Mouse (Mus musculus) hindbrain, embryonic 14.5 days (tissue): Measurements from ENCODE around the gene Nipal4. TPM values are rescaled to one million over a fixed set of nuclear protein-coding genes. Genes with fewer than 3 reads are reported as not detected.

Source experiments
- ATAC-seq: fragments of 200-750 bp; cut with Nextera tagmentation; 2 replicates; pipeline ENCODE4 v1.8.0; 2017; ENCODE audit warnings: moderate number of reproducible peaks, mild to moderate bottlenecking, moderate TSS enrichment, moderate library complexity; ENCODE audit not compliant: low FRiP score
- DNase-seq: peaks from one replicate; pipeline ENCODE4 v3.0.0-alpha.2; 2015; ENCODE audit warnings: low spot score
- H3K27ac ChIP-seq: fragments of 300-500 bp; sonication (generic); 2 replicates; pipeline ENCODE4 v1.5.1; 2014; ENCODE audit warnings: mild to moderate bottlenecking, moderate library complexity
- H3K27me3 ChIP-seq: fragments of 300-500 bp; sonication (generic); 2 replicates; pipeline ENCODE4 v1.6.1; 2014; ENCODE audit warnings: mild to moderate bottlenecking, low read length, mixed read lengths; ENCODE audit not compliant: control insufficient read depth, insufficient read depth
- H3K36me3 ChIP-seq: fragments of 300-500 bp; sonication (generic); replicated peaks from 2 replicates; pipeline ENCODE4 v1.6.1; 2014; ENCODE audit not compliant: control insufficient read depth, insufficient read depth
- H3K4me1 ChIP-seq: fragments of 300-500 bp; sonication (generic); replicated peaks from 2 replicates; pipeline ENCODE4 v1.6.1; 2014; ENCODE audit warnings: antibody characterized with exemption, low read length, mixed read lengths; ENCODE audit not compliant: control insufficient read depth, insufficient read depth
- H3K4me2 ChIP-seq: fragments of 300-500 bp; sonication (generic); replicated peaks from 2 replicates; pipeline ENCODE4 v1.6.1; 2014; ENCODE audit warnings: mild to moderate bottlenecking, moderate library complexity
- H3K4me3 ChIP-seq: fragments of 300-500 bp; sonication (generic); replicated peaks from 2 replicates; pipeline ENCODE4 v1.5.1; 2014; ENCODE audit warnings: mild to moderate bottlenecking, low read length
- H3K9ac ChIP-seq: fragments of 300-500 bp; sonication (generic); 2 replicates; pipeline ENCODE4 v1.6.1; 2014
- H3K9me3 ChIP-seq: fragments of 300-500 bp; sonication (generic); 2 replicates; pipeline ENCODE4 v1.6.1; 2016; ENCODE audit warnings: low read length; ENCODE audit not compliant: control insufficient read depth
- WGBS: fragments of 180-500 bp; shearing (Covaris S2); extraction: QIAGEN DNeasy Blood & Tissue Kit; methylation state at CpG from one replicate; pipeline ENCODE4 v1.1.7; 2014; 5-methylcytosine and 5-hydroxymethylcytosine counted together
- polyA plus RNA-seq: library from polyadenylated mRNA; unstranded; fragments of >200 nt; fragmentation: Nextera tagmentation; extraction: Ambion mirVana; gene quantifications from 2 replicates; pipeline ENCODE4 v1.2.1, GENCODE M21; 2014

Nipal4 gene
- 0.38 and 0.46 TPM in 2 replicates for polyA plus RNA-seq

DNA sequence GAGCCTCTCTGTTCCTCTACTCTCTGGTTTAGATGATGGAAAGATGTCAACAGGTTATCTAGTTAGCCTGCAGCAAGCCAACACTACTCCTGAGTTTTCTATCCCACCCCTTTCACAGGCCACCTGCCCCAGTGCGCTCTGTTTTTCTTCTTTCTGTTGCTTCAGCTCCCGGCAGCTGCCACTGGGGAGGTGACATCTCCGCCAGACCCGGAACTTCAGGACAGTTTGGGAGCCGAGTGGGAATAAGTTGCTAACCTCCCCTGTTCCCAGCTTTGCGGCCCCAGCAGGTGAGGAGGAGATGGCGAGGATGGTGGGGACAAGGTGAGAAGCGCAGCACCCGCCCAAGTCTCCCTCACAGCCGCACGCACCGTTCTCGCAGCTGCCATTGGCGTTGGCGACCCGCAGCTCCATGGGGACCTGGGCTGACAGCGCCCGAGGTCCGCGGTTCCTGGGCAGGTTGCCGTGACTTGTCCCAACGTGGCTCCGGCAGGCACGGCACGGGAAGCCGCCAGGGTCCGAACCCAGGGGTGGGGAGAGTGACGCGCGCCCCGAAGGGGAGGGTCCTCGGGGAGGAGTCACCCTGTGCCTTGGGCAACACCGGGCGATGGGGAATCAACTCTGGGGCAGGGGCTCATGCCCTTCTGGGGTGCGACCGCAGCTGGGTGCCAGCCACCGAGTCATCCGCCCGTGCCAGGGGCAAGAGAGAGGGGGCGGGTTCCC lies at the start of gene Nipal4:
Nipal4 (minus strand) TSS at position 643 of the 720 bp plus-strand sequence.
- no peak for DNase-seq
- H3K9me3 ChIP-seq: no peaks in the 10 kb centered on the region
- peaks cover 10% of the 10 kb centered on the region; the same call in 1 of the 2 replicates for H3K4me1 ChIP-seq
- ATAC-seq: no peak
- H3K27me3 ChIP-seq: peaks cover 14% of the 10 kb centered on the region
- H3K36me3 ChIP-seq: no peaks in the 10 kb centered on the region
- 2% methylated on average over 39 of the region's 40 CpGs for WGBS
- peak within 1 kb of the TSS; percentile 93 for H3K4me2 ChIP-seq
- H3K27ac ChIP-seq: no peak within 1 kb of the TSS
- peak within 1 kb of the TSS; percentile 46 for H3K4me3 ChIP-seq
- peak within 1 kb of the TSS; percentile 57 for H3K9ac ChIP-seq

DNA sequence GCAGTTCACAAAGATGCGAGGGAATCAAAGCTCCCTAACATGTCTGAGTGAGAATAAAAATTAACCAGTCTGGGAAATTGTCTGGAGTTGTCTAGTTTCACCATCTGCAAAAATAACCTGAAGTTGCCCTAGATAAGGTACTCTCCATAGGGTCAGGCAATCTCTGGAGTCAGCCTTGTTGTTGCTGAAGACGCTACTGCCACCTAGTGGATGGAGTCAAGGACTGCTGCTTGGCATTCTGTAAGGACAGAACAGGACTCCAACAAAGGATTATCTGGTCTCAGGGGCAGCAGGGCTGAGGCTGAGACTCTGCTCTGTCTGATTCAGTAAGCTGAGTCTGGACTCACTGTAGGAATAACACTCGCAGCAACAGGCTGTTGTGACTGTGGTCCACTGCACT lies 49.0 kb upstream of the Nipal4 start:
- 26% methylated on average over 3 of the region's 3 CpGs for WGBS

DNA sequence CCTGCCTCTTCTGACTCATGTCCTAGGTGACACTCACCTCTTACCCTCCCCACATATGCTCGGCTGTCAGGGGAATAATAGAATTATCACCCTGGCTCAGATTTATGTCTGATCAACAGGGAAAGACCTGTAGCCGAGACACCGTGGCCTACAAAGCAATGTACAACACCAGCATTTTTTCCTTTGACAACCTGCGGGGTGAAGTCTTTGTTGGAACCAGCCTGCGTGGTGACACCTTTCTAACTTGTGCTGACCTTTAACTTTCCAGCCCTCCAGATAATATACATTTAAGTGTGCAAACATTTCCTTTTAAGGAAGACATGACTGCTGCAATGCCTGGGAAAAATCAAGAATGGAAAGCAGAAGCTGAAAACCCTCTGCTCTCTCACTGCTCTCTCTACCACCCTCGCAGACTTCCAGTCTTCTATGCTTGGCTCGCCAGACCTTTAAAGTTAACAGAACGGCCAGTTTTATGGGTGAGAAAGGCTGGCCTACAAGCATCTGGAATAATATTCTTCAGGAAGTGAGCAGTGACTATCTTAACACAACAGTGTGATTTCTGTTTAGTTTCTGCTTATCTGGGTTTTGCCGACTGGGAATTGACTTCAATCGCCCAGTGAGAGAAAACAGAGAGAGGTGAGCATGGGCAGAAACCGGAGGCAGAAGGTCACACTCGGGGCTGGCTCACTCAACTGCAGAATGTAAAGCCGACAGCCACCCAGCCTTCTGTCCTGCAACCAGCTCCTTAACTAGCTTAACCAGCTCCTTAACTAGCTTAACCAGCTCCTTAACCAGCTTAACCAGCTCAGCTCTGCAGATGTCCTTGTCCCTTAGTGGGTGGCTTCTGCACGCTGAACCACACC lies 48.3 kb upstream of the Nipal4 start:
- Histone ChIP-seq H3K9ac (no peak overlapping the region), H3K36me3 (0 out of 2 replicates have a peak, but pooled peaks cover 19% of the 10 kb centered on the region), H3K4me2 (no peak overlapping the region), H3K4me3 (no peak overlapping the region), H3K9me3 (no peaks in the 10 kb centered on the region), H3K27me3 (no peaks in the 10 kb centered on the region), H3K27ac (peak overlapping the region; percentile 59), H3K4me1 (peaks cover 24% of the 10 kb centered on the region)
- DNase-seq (no peak), ATAC-seq (no peak)
- WGBS: 75% methylated on average over 14 of the region's 14 CpGs

More for the DNA sequence above, 49.0 kb upstream of the Nipal4 start:
- DNase-seq (peak; percentile 95), ATAC-seq (peak; percentile 77)
- H3K9me3 ChIP-seq: no peaks in the 10 kb centered on the region
- H3K4me2 ChIP-seq: no peak overlapping the region
- 0 out of 2 replicates have a peak, but pooled peaks cover 19% of the 10 kb centered on the region for H3K36me3 ChIP-seq
- H3K27ac ChIP-seq: peak overlapping the region; percentile 68
- H3K27me3 ChIP-seq: no peaks in the 10 kb centered on the region
- peak overlapping the region; percentile 12; the same call in 1 of the 2 replicates for H3K9ac ChIP-seq
- H3K4me1 ChIP-seq: peaks cover 25% of the 10 kb centered on the region
- no peak overlapping the region for H3K4me3 ChIP-seq

DNA sequence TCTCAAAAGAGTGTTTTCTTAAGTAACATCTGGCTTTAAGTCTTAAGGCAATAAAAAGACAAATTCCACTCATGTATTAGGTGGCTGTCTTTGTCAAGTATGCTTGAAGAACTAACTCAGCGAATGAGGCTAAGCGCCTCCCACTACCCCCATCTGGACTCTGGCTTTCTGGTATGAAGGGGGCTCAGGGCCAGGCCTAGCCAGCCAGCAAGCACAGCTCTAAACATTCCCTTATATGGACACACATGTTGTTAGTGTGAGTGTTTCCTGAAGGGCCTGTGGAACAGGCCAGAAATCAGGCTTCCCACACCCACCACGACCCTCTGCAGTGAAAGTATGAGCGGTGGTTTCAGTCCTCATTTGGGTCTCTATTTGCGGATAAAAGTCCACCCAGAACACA lies 47.5 kb upstream of the Nipal4 start:
- WGBS: 90% methylated on average over 5 of the region's 5 CpGs
- H3K4me2 ChIP-seq: no peak overlapping the region
- H3K4me3 ChIP-seq: no peak overlapping the region
- H3K9me3 ChIP-seq: no peaks in the 10 kb centered on the region
- ATAC-seq: no peak
- H3K27me3 ChIP-seq: no peaks in the 10 kb centered on the region
- no peak overlapping the region for H3K9ac ChIP-seq
- no peak for DNase-seq
- peaks cover 23% of the 10 kb centered on the region for H3K36me3 ChIP-seq
- no peak overlapping the region for H3K27ac ChIP-seq
- H3K4me1 ChIP-seq: peaks cover 17% of the 10 kb centered on the region

DNA sequence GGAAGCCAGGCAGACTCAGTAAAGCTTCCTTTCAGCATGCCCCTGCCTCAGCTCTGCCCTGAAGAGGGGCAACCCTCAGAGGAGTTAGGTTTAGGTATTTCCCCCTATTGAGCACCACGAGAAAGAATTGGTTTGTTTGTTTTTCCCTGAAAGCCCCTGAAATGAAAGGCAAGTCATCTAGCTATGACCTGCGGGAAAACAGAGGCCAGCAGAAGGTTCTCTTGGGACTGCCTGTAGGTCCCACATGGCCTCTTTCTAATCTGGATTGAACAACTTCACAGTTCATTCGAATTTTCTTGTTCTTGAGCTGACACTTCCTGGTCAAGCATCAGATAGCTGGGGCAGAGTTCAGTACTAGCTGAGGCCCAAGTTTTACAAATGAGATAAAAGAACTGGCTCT lies 45.5 kb upstream of the Nipal4 start:
- peaks cover 42% of the 10 kb centered on the region for H3K36me3 ChIP-seq
- DNase-seq (no peak), ATAC-seq (no peak)
- no peak overlapping the region for H3K9ac ChIP-seq
- WGBS: 33% methylated on average over 3 of the region's 3 CpGs
- H3K9me3 ChIP-seq: no peaks in the 10 kb centered on the region
- H3K27ac ChIP-seq: no peak overlapping the region
- H3K4me1 ChIP-seq: peaks cover 4% of the 10 kb centered on the region; the same call in 1 of the 2 replicates
- no peak overlapping the region for H3K4me3 ChIP-seq
- H3K27me3 ChIP-seq: no peaks in the 10 kb centered on the region
- H3K4me2 ChIP-seq: no peak overlapping the region

DNA sequence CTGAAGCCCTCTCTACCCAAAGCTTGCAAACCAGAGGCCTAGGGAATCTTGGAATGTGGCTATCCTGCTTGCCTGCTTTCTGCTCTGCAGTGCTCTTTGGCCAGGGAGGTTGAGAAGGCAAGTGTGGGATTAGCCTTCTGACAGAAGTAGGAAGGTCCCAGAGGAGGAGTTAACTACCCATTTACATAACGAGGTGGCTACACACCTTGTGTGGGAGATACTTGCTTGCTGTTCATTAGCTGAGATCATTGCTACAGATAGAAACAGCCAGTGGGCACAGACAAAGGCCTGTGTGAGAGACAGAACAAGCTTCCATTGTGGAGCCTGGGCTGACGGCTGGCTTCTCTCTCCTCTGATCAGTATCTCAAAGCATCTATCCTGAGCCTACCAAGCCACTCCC lies 43.6 kb upstream of the Nipal4 start:
- no peak for ATAC-seq

DNA sequence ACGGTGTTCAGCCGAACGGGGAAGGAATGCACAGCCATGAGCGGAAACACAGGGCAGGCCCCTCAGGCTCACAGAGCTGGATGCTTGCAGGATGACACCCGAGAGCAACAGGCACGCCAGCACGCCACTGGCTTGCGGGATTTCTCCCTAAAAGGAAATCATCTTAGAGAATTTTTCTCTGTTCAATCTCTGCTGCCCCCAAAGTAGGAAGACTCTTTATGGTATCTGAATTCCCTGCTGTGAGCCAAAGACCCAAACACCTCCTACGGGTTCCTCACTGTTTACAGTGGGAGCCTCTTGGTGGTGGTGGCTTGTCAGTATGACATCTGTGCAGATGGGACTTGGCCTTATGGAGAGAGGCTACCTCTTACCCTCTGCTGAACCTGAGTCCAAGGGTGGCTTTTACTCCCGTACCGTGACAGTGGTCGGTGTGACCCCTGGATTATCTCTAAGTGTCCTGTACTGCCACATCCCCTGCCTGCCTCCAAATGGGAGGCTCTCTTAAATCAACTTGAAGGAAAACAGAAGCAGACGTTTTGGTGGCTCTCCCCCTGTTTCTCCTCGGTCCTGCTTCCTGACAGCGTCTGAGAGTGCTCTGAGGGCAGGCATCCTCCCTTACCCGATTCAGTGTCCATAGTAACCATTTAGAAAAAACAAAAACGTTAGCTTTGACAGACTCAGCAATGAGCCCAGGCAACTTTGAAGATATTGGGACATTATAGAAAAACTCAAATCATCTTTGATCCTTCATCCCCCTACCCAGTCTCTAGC lies 39.5 kb upstream of the Nipal4 start:
- H3K4me2 ChIP-seq: no peak overlapping the region

More for the DNA sequence above, 43.6 kb upstream of the Nipal4 start:
- H3K4me3 ChIP-seq: no peak overlapping the region
- H3K27ac ChIP-seq: no peak overlapping the region
- no peak overlapping the region for H3K4me2 ChIP-seq
- no peak for DNase-seq
- no peaks in the 10 kb centered on the region for H3K9me3 ChIP-seq
- 37% methylated on average over 2 of the region's 2 CpGs for WGBS
- H3K4me1 ChIP-seq: peaks cover under 1% of the 10 kb centered on the region; the same call in 1 of the 2 replicates
- H3K27me3 ChIP-seq: no peaks in the 10 kb centered on the region
- H3K36me3 ChIP-seq: peaks cover 62% of the 10 kb centered on the region
- no peak overlapping the region for H3K9ac ChIP-seq

DNA sequence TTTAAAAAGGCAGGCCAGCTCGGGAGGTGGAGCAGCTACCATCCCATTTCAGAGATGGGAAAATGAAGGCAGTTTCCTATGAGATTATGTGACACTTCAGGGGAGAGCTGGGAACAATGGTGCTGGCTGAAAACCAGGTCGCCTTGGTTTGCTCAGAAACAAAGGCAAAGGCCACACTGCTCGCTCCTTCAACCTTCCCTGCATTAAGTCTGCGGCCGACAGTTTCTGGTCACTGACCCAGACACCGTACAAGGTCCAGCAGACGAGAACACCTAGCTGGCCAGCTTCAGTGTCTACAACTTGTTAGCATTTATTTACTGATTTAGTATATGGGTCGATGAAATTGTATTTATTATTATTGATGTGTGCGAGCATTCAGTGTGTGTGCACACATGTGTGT lies 38.5 kb upstream of the Nipal4 start:
- ATAC-seq: no peak

More for the DNA sequence above, 39.5 kb upstream of the Nipal4 start:
- DNase-seq: no peak
- Histone ChIP-seq H3K27ac (no peak overlapping the region), H3K4me3 (no peak overlapping the region), H3K4me1 (no peaks in the 10 kb centered on the region), H3K9me3 (no peaks in the 10 kb centered on the region), H3K36me3 (peaks cover 80% of the 10 kb centered on the region), H3K27me3 (no peaks in the 10 kb centered on the region), H3K9ac (no peak overlapping the region)
- no peak for ATAC-seq
- WGBS: 73% methylated on average over 17 of the region's 17 CpGs

DNA sequence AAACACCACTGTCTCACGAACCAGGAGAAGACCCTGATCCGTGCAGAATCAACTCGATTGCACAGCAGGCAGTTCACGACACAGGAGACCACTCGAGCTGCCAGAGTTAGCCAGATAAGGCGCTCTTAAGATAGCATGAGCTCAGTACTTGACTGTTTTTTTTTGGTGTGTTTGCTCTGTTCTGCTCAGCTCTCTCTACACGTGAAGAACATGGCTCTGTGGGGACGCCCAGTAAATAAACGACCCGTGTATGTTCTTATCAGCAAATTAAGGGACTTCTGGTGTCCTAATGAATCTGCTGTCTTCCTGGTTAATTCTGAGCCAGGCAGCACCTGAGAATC lies 36.2 kb upstream of the Nipal4 start:
- Histone ChIP-seq H3K27me3 (no peaks in the 10 kb centered on the region), H3K9me3 (no peaks in the 10 kb centered on the region), H3K9ac (no peak overlapping the region), H3K4me1 (no peaks in the 10 kb centered on the region), H3K27ac (no peak overlapping the region), H3K4me2 (no peak overlapping the region), H3K36me3 (peaks cover 96% of the 10 kb centered on the region), H3K4me3 (no peak overlapping the region)
- 74% methylated on average over 10 of the region's 10 CpGs for WGBS
- no peak for ATAC-seq
- no peak for DNase-seq

More for the DNA sequence above, 38.5 kb upstream of the Nipal4 start:
- DNase-seq: no peak
- no peaks in the 10 kb centered on the region for H3K9me3 ChIP-seq
- no peaks in the 10 kb centered on the region for H3K4me1 ChIP-seq
- H3K4me2 ChIP-seq: no peak overlapping the region
- H3K27ac ChIP-seq: no peak overlapping the region
- no peaks in the 10 kb centered on the region for H3K27me3 ChIP-seq
- H3K9ac ChIP-seq: no peak overlapping the region
- WGBS: 84% methylated on average over 9 of the region's 9 CpGs
- peaks cover 90% of the 10 kb centered on the region for H3K36me3 ChIP-seq
- H3K4me3 ChIP-seq: no peak overlapping the region
